8 mouse cellular contexts compared by ENCODE assay signal in genomic region chr7:98837901-98838300, GRCm38 (mm10). TPM values are rescaled to one million over a fixed set of nuclear protein-coding genes. Genes with fewer than 3 reads are reported as not detected.
A peak's percentile ranks its signal among the peaks of the same experiment; 100 is the strongest.
DNase-seq lines count a peak whose midpoint lies in the region; ATAC-seq lines count a peak whose summit lies in the region.

No protein-coding gene starts in this region.

- no peak overlapping the region for H3K27ac ChIP-seq in hindbrain, embryonic 14.5 days

- DNase-seq in WW6 (ENCODE audit: low read depth, low spot score), result peak; percentile 66
- peak; percentile 91 to 93 for DNase-seq in cerebellum, postnatal 14 days
- peak; percentile 74 to 81 for DNase-seq in frontal cortex, postnatal 36 days (ENCODE audit: low spot score in 2 of 2)
- peak; percentile 83 for DNase-seq in hindbrain, embryonic 14.5 days (ENCODE audit: low spot score)
- peak; percentile 55 for DNase-seq in left cerebral cortex, adult 11 months (ENCODE audit: low spot score)
- DNase-seq in lung, postnatal 36 days, result peak; percentile 88
- peak; percentile 78 to 79 for DNase-seq in right cerebral cortex, adult 2 months (ENCODE audit: low spot score in 2 of 2)
- DNase-seq in urinary bladder, postnatal 36 days (ENCODE audit: low spot score in 2 of 2), result peak; percentile 76 to 87

- no peak overlapping the region for H3K9ac ChIP-seq in hindbrain, embryonic 14.5 days

- H3K27me3 ChIP-seq in hindbrain, embryonic 14.5 days (ENCODE audit: control insufficient read depth, insufficient read depth, low read length), result peaks cover 83% of the 10 kb centered on the region

- WGBS in hindbrain, embryonic 14.5 days, result under 1% methylated on average over 17 of the region's 17 CpGs

- peaks cover 25% of the 10 kb centered on the region for H3K4me1 ChIP-seq in hindbrain, embryonic 14.5 days (replicated peaks; ENCODE audit: control insufficient read depth, insufficient read depth, low read length)

- ATAC-seq in hindbrain, embryonic 14.5 days (ENCODE audit: low FRiP score), result peak; percentile 83

- peak overlapping the region; percentile 87 for H3K4me2 ChIP-seq in hindbrain, embryonic 14.5 days (replicated peaks)

- H3K9me3 ChIP-seq in hindbrain, embryonic 14.5 days (ENCODE audit: control insufficient read depth, low read length), result no peaks in the 10 kb centered on the region

- peak overlapping the region; percentile 42 for H3K4me3 ChIP-seq in hindbrain, embryonic 14.5 days (replicated peaks; ENCODE audit: low read length)

- H3K36me3 ChIP-seq in hindbrain, embryonic 14.5 days (replicated peaks; ENCODE audit: control insufficient read depth, insufficient read depth), result no peaks in the 10 kb centered on the region

RNA-seq across cellular contexts. Expression of gene Wnt11, which starts 3.0 kb away (rescaled TPM):
- 2.0 and 2.3 TPM in 2 replicates for polyA plus RNA-seq in hindbrain, embryonic 14.5 days (2014; fragmentation: Nextera tagmentation; extraction: Ambion mirVana)
